Mouse (Mus musculus) sigmoid colon, adult 10 weeks (tissue): ENCODE measurements around the gene Olfr1344. TPM values are rescaled to one million over a fixed set of nuclear protein-coding genes. Genes with fewer than 3 reads are reported as not detected.

ENCODE experiments used
- polyA plus RNA-seq: library from polyadenylated mRNA; stranded (reverse); fragments of 350-450 nt; fragmentation: Illumina TruSeq; extraction: RNeasy Lipid Tissue Mini Kit (QIAGEN cat#74804); gene quantifications from one replicate; pipeline ENCODE4 v1.2.3, GENCODE M21; 2014; ENCODE audit warnings: low read depth, low replicate concordance

The Olfr1344 gene
- not detected for polyA plus RNA-seq

DNA sequence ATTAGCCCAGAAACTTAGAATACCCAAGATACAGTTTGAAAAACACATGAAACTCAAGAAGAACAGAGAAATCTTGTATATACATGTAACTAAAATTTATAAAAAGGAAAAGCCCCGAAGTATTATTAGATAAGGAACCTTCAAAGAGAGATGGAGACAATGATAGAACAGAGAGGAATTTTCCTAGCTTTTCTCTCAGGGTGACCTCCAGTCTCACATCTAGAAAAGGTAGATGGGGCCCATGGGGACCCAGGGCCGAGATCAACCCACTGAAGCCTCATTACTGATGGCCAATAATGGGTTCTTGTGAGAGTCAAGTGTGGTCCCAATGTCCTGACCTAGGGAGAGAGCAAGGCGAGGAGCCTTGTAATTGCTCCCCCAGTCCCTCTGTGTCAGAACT lies at the start of gene Olfr1344:
TSS of gene Olfr1344 (plus strand) at position 301 of the 400 bp plus-strand sequence.

DNA sequence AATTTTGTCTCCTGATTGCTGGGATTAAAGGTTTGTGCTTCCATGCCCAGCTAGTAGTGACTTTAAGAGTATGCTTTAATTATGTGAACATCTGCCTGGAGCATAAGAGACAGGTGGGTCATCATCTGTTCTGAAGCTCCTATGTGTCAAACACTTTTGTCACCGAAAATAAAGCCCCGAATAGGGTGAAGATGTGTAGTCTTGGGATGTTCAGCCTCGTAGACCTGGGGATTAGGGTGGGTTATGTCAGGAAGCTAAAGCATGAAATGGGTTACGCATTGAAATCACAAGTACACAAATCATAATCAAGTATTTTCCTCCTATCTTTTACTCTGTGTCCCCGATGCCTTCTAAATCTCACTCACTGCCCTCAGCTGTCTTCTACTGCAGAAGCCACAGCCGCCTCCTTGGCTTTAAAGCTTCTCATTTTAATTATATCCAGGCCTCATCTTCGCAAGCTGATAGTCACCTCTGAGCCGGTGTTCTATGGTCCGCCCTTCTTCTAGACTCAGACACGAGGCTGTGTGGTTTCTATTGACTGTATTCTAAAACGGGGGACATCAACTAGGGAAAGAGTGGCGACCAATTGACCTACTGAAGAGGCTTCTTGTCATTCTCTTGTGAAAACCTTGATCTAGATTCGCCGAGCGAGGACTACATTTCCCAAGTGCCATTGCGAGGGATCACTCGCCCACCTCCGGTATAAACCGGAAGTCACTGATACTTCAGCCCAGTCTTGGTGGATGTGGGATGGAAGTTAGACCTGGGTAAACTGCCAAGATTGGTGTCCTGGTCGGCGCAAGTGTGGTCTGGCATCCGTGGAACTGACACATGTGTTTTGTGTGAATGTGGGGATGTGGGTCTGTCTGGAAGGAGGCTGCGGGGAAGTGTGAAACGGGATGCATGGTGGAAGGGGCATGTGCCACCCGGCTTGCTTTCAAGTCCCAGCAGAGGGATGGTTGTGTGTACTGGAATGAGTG lies 40.2 kb upstream of the Olfr1344 start, which contains the start of gene Smim17:
TSS of gene Smim17 (plus strand) at position 720 of the 980 bp plus-strand sequence.

DNA sequence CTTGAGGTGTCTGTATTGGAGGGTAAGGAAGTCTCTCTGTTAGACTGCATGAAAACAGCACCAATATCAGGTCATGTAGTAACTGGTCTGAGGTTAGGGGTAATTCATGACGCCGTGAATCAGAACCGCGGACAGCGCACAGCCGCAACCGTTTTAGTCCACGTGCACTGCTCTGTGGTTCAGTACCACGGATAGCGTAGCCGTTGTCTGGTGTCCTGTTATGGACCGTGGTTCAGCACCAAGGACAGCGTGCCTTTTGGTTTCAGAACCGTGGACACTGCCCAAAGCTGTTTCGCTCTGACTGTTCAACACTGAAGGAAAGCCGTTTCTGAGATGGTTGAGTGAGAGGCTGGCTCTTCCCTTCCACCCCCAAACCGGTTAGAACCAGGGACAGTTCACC lies 28.4 kb upstream of the Olfr1344 start, which contains the start of gene Gm20715:
TSS of gene Gm20715 (plus strand) at position 235 of the 400 bp plus-strand sequence.

DNA sequence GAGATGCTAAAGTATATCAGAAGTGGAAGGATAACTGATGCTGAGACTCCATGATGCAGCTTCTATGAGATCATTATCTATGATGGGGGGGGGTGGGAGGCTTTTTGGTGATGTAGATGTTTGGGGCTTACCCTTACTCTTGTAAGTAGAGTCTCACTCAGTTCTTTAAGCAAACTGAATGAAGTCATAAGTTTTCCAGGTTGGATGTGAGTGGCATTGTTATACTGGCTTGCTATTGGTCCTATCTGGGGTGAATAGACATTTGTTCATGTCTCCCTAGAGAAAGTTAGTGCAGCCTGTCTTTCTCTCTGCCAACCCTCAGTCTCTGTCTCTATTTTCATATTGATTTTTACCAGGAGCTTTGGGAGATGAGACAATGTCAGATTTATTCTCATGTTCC lies 17.4 kb downstream of the Olfr1344 start, which contains the start of gene Olfr1336:
TSS of gene Olfr1336 (plus strand) at position 301 of the 400 bp plus-strand sequence.

DNA sequence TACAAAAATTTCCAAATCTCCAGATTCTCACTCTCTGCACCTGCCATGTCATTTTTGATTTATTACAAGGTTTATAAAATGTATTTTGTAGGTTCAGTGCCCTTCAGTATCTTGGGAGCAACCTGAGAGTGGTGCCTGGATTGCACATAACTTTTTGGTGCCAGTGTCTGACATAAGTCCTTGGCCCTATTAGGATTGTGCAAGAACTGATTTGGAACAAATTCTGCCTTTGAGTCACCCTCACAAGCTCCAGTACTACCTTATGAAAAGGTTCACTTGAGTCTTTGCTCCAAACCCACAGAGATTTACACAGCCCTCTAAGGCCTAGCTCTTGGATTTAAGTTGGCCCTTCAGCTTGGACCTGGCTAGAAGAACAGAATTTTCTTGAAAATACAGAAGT lies 28.5 kb downstream of the Olfr1344 start, which contains the start of gene Olfr1346:
TSS of gene Olfr1346 (plus strand) at position 151 of the 400 bp plus-strand sequence.

DNA sequence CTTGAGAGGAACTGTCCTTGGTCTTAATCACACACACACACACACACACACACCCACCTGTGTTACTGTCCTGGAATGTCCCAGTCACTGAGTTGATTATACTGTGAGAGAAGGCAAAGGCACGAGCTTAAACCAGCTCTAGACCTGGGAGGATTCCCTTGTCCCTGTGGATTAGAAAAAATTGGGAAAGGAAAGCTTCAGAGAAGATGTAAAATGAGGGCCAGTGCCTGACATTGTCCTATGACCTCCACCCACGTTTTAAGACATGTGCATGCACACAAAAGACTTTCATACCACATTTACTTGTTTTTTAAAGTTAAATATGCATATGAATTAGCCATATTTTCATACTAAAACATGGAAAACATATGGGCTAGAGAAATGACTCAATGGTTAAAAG lies 48.4 kb downstream of the Olfr1344 start, which contains the start of gene Olfr5:
TSS of gene Olfr5 (minus strand) at position 101 of the 400 bp plus-strand sequence.

Other genes starting within 250 kb of the Olfr1344 start
- not detected for gene Galp, start 241.6 kb upstream of the Olfr1344 start, polyA plus RNA-seq
- gene Zscan5b, start 216.4 kb upstream of the Olfr1344 start, polyA plus RNA-seq: not detected
- not detected for gene Epp13, start 186.0 kb upstream of the Olfr1344 start, polyA plus RNA-seq
- gene Zfp667, start 152.1 kb upstream of the Olfr1344 start, polyA plus RNA-seq: 8.4 TPM
- 2.6 TPM for gene Zfp583, start 107.4 kb upstream of the Olfr1344 start, polyA plus RNA-seq
- gene Gm3854, start 94.9 kb upstream of the Olfr1344 start, polyA plus RNA-seq: 0.13 TPM
- 3.2 TPM for gene Zfp78, start 75.4 kb upstream of the Olfr1344 start, polyA plus RNA-seq
- 8.6 TPM for gene Zfp28, start 55.4 kb upstream of the Olfr1344 start, polyA plus RNA-seq
- 0.57 TPM for gene Smim17, start 40.0 kb upstream of the Olfr1344 start, polyA plus RNA-seq
- gene Gm20715, start 28.4 kb upstream of the Olfr1344 start, polyA plus RNA-seq: not detected
- gene Olfr1336, start 17.5 kb downstream of the Olfr1344 start, polyA plus RNA-seq: not detected
- gene Olfr1346, start 28.4 kb downstream of the Olfr1344 start, polyA plus RNA-seq: not detected
- gene Olfr5, start 48.3 kb downstream of the Olfr1344 start, polyA plus RNA-seq: not detected
- gene Olfr1347, start 61.1 kb downstream of the Olfr1344 start, polyA plus RNA-seq: not detected
- not detected for gene Olfr1348, start 70.1 kb downstream of the Olfr1344 start, polyA plus RNA-seq
- gene Olfr1349, start 84.3 kb downstream of the Olfr1344 start, polyA plus RNA-seq: not detected
- not detected for gene Olfr1350, start 126.2 kb downstream of the Olfr1344 start, polyA plus RNA-seq